Mouse (Mus musculus): ENCODE measurements at regions not wholly inside any gene's neighbourhood (a gene's known extent, or its start where the extent isn't known, plus 50 kb on each side); places are given as distances from the start of the nearest gene placed in this dataset.
"Not testable (repeated sequence)": the region's sequence is repeated elsewhere in the genome, so short reads cannot be mapped to it uniquely, and the experiment has no call there.

- no peaks in the 10 kb centered on the region for H3K4me1 ChIP-seq (ENCODE audit: control insufficient read depth, insufficient read depth, low read length)
- H3K4me2 ChIP-seq (replicated peaks; ENCODE audit: low read depth, low read length), result no peak overlapping the region
- H3K27me3 ChIP-seq (ENCODE audit: control insufficient read depth, insufficient read depth, low read length), result no peaks in the 10 kb centered on the region
- H3K9me3 ChIP-seq (ENCODE audit: control insufficient read depth, low read depth, low read length), result no peaks in the 10 kb centered on the region
- no peaks in the 10 kb centered on the region for H3K36me3 ChIP-seq (ENCODE audit: control insufficient read depth, insufficient read depth, low read length)
- H3K27ac ChIP-seq (ENCODE audit: low read length), result no peak overlapping the region
- WGBS, result 93% methylated on average over 6 of the region's 6 CpGs
- H3K9ac ChIP-seq (replicated peaks; ENCODE audit: low read depth, low read length), result no peak overlapping the region
- ATAC-seq (ENCODE audit: insufficient number of reproducible peaks, insufficient read depth, low FRiP score, low read depth), result no peak
- H3K4me3 ChIP-seq (ENCODE audit: low read depth, low read length), result no peak overlapping the region
These were observed 551.0 kb upstream of the Gm10131 start for GRCm38 (mm10) chr8:34662532-34662931.

DNA sequence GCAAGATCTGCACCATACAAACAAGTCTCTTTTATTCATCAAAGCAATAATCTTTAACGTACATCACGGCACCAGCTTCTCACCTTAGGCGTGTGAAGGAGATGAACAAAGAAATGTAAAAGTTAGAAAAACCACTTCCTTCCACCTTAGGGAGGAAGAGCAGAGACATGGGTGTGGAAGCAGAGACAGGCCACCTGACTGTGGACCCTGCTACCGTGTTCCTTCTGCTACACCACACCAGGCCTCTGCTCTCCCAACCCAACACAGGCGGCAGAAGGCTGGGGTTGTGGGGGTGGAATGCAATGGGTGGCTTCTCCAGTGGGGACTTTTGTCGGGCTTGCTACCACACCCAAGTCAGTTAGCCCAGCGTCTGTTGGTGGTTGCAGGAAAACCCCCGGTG is 540.2 kb upstream of the Gm10131 start:
- Histone ChIP-seq H3K27ac (ENCODE audit: low read length) (no peak overlapping the region), H3K4me2 (replicated peaks; ENCODE audit: low read depth, low read length) (no peak overlapping the region), H3K9ac (replicated peaks; ENCODE audit: low read depth, low read length) (no peak overlapping the region), H3K4me1 (ENCODE audit: control insufficient read depth, insufficient read depth, low read length) (no peaks in the 10 kb centered on the region), H3K9me3 (ENCODE audit: control insufficient read depth, low read depth, low read length) (no peaks in the 10 kb centered on the region; the same call in 1 of the 2 replicates), H3K36me3 (ENCODE audit: control insufficient read depth, insufficient read depth, low read length) (no peaks in the 10 kb centered on the region), H3K4me3 (ENCODE audit: low read depth, low read length) (no peak overlapping the region), H3K27me3 (ENCODE audit: control insufficient read depth, insufficient read depth, low read length) (no peaks in the 10 kb centered on the region)
- 90% methylated on average over 8 of the region's 8 CpGs for WGBS
- ATAC-seq (ENCODE audit: insufficient number of reproducible peaks, insufficient read depth, low FRiP score, low read depth), result no peak

DNA sequence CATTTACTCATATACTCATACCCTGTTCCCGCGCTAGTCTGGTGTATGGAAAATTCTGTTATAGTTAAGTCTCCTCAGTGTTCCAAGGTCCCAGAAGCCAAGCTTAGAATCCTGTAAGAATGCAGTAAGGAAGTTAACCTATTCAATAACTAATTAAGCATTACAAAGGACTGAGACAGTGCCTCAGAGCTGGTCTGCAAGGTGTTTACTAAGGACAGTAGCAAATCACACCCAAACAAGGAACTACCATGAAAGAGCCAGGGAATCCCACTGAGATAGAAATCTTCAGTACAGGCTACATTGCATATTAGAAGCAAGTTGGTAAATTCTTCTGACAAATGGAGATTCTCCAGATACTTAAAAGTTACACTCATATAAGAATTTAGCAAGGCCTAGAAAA is 516.7 kb upstream of the Gm10131 start:
- H3K4me2 ChIP-seq (replicated peaks; ENCODE audit: low read depth, low read length); ATAC-seq (ENCODE audit: insufficient number of reproducible peaks, insufficient read depth, low FRiP score, low read depth); H3K9me3 ChIP-seq (ENCODE audit: control insufficient read depth, low read depth, low read length); H3K27ac ChIP-seq (ENCODE audit: low read length); H3K4me3 ChIP-seq (ENCODE audit: low read depth, low read length); H3K36me3 ChIP-seq (ENCODE audit: control insufficient read depth, insufficient read depth, low read length); H3K9ac ChIP-seq (replicated peaks; ENCODE audit: low read depth, low read length); H3K27me3 ChIP-seq (ENCODE audit: control insufficient read depth, insufficient read depth, low read length); H3K4me1 ChIP-seq (ENCODE audit: control insufficient read depth, insufficient read depth, low read length): not testable (repeated sequence)
- 98% methylated on average over 2 of the region's 2 CpGs for WGBS

DNA sequence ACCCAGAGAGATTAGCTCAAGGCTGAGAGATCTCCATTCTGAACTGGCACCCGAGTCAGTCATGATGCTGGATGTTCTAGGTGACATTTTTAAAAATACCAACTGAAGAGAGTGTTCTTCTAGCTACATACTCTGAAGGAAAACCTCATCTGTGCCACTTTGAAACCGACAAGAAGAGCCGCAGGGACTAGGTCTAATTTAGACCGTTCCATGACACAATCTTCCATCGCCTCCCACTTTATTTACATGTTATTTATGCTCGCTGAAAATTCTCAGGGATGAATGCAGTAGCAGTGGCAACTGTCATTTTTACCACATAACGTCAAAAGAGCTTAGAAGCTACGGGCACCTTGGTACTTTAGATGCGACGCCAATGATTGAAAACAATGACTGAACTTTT is 514.1 kb upstream of the Gm10131 start:
- H3K9ac ChIP-seq (replicated peaks; ENCODE audit: low read depth, low read length), result no peak overlapping the region
- 82% methylated on average over 10 of the region's 10 CpGs for WGBS
- ATAC-seq (ENCODE audit: insufficient number of reproducible peaks, insufficient read depth, low FRiP score, low read depth), result no peak

GRCm38 (mm10) chr8:34623783-34624182 is 512.2 kb upstream of the Gm10131 start:
- no peak overlapping the region for H3K4me3 ChIP-seq (ENCODE audit: low read depth, low read length)
- no peaks in the 10 kb centered on the region for H3K9me3 ChIP-seq (ENCODE audit: control insufficient read depth, low read depth, low read length)
- no peak overlapping the region for H3K4me2 ChIP-seq (replicated peaks; ENCODE audit: low read depth, low read length)
- 75% methylated on average over 7 of the region's 7 CpGs for WGBS
- no peak overlapping the region for H3K9ac ChIP-seq (replicated peaks; ENCODE audit: low read depth, low read length)
- ATAC-seq (ENCODE audit: insufficient number of reproducible peaks, insufficient read depth, low FRiP score, low read depth), result no peak
- H3K36me3 ChIP-seq (ENCODE audit: control insufficient read depth, insufficient read depth, low read length), result no peaks in the 10 kb centered on the region
- no peaks in the 10 kb centered on the region for H3K4me1 ChIP-seq (ENCODE audit: control insufficient read depth, insufficient read depth, low read length)
- no peak overlapping the region for H3K27ac ChIP-seq (ENCODE audit: low read length)
- no peaks in the 10 kb centered on the region for H3K27me3 ChIP-seq (ENCODE audit: control insufficient read depth, insufficient read depth, low read length)

More for the DNA sequence above, 514.1 kb upstream of the Gm10131 start:
- H3K27ac ChIP-seq (ENCODE audit: low read length), result no peak overlapping the region
- H3K27me3 ChIP-seq (ENCODE audit: control insufficient read depth, insufficient read depth, low read length), result no peaks in the 10 kb centered on the region
- no peaks in the 10 kb centered on the region for H3K9me3 ChIP-seq (ENCODE audit: control insufficient read depth, low read depth, low read length)
- no peak overlapping the region for H3K4me2 ChIP-seq (replicated peaks; ENCODE audit: low read depth, low read length)
- H3K4me3 ChIP-seq (ENCODE audit: low read depth, low read length), result no peak overlapping the region
- no peaks in the 10 kb centered on the region for H3K4me1 ChIP-seq (ENCODE audit: control insufficient read depth, insufficient read depth, low read length)
- no peaks in the 10 kb centered on the region for H3K36me3 ChIP-seq (ENCODE audit: control insufficient read depth, insufficient read depth, low read length)

- Histone ChIP-seq H3K27me3 (ENCODE audit: control insufficient read depth, insufficient read depth, low read length) (no peaks in the 10 kb centered on the region), H3K27ac (ENCODE audit: low read length) (peak overlapping the region; percentile 18; the same call in 1 of the 2 replicates), H3K4me1 (ENCODE audit: control insufficient read depth, insufficient read depth, low read length) (no peaks in the 10 kb centered on the region), H3K36me3 (ENCODE audit: control insufficient read depth, insufficient read depth, low read length) (no peaks in the 10 kb centered on the region), H3K4me2 (replicated peaks; ENCODE audit: low read depth, low read length) (no peak overlapping the region), H3K4me3 (ENCODE audit: low read depth, low read length) (no peak overlapping the region), H3K9ac (replicated peaks; ENCODE audit: low read depth, low read length) (no peak overlapping the region), H3K9me3 (ENCODE audit: control insufficient read depth, low read depth, low read length) (no peaks in the 10 kb centered on the region)
- ATAC-seq (ENCODE audit: insufficient number of reproducible peaks, insufficient read depth, low FRiP score, low read depth), result peak; percentile 86
- 61% methylated on average over 25 of the region's 25 CpGs for WGBS
These were observed 510.9 kb upstream of the Gm10131 start for GRCm38 (mm10) chr8:34622177-34623114.

- Histone ChIP-seq H3K9me3 (ENCODE audit: control insufficient read depth, low read depth, low read length) (no peaks in the 10 kb centered on the region), H3K4me1 (ENCODE audit: control insufficient read depth, insufficient read depth, low read length) (no peaks in the 10 kb centered on the region), H3K4me2 (replicated peaks; ENCODE audit: low read depth, low read length) (no peak overlapping the region), H3K27me3 (ENCODE audit: control insufficient read depth, insufficient read depth, low read length) (no peaks in the 10 kb centered on the region), H3K27ac (ENCODE audit: low read length) (no peak overlapping the region), H3K36me3 (ENCODE audit: control insufficient read depth, insufficient read depth, low read length) (no peaks in the 10 kb centered on the region), H3K9ac (replicated peaks; ENCODE audit: low read depth, low read length) (no peak overlapping the region), H3K4me3 (ENCODE audit: low read depth, low read length) (no peak overlapping the region)
- ATAC-seq (ENCODE audit: insufficient number of reproducible peaks, insufficient read depth, low FRiP score, low read depth), result no peak
- 24% methylated on average over 5 of the region's 5 CpGs for WGBS
These were observed 506.5 kb upstream of the Gm10131 start for GRCm38 (mm10) chr8:34618046-34618445.

- H3K4me1 ChIP-seq (ENCODE audit: control insufficient read depth, insufficient read depth, low read length), result no peaks in the 10 kb centered on the region
- no peak overlapping the region for H3K9ac ChIP-seq (replicated peaks; ENCODE audit: low read depth, low read length)
- no peak overlapping the region for H3K4me3 ChIP-seq (ENCODE audit: low read depth, low read length)
- no peak overlapping the region for H3K27ac ChIP-seq (ENCODE audit: low read length)
- no peaks in the 10 kb centered on the region for H3K9me3 ChIP-seq (ENCODE audit: control insufficient read depth, low read depth, low read length)
- no peak for ATAC-seq (ENCODE audit: insufficient number of reproducible peaks, insufficient read depth, low FRiP score, low read depth)
- WGBS, result 78% methylated on average over 4 of the region's 4 CpGs
- H3K4me2 ChIP-seq (replicated peaks; ENCODE audit: low read depth, low read length), result no peak overlapping the region
- H3K36me3 ChIP-seq (ENCODE audit: control insufficient read depth, insufficient read depth, low read length), result no peaks in the 10 kb centered on the region
- H3K27me3 ChIP-seq (ENCODE audit: control insufficient read depth, insufficient read depth, low read length), result no peaks in the 10 kb centered on the region
These were observed 503.4 kb upstream of the Gm10131 start for GRCm38 (mm10) chr8:34614987-34615386.
